Mouse (Mus musculus) left cerebral cortex, adult 2 months (tissue): ENCODE results near the gene Msi1. TPM values are rescaled to one million over a fixed set of nuclear protein-coding genes. Genes with fewer than 3 reads are reported as not detected.
A peak's percentile ranks its signal among the peaks of the same experiment; 100 is the strongest.

Experiments used
- DNase-seq, 2 experiments: peaks; one replicate each; pipeline ENCODE4 v3.0.0; 2021 to 2022; ENCODE audit warnings: low spot score in 2 of 2, mixed read lengths in 1 of 2; ENCODE audit errors: extremely low spot score in 1 of 2
- H3K27ac ChIP-seq: fragments of 200-600 bp; 2 replicates; pipeline ENCODE4 v1.8.1; 2022
- H3K4me3 ChIP-seq: fragments of 200-600 bp; 2 replicates; pipeline ENCODE4 v1.8.1; 2022
- CTCF ChIP-seq: fragments of 200-600 bp; IDR thresholded peaks from 2 replicates; pipeline ENCODE4 v1.8.1; 2022; ENCODE audit warnings: antibody characterized with exemption, mild to moderate bottlenecking, moderate library complexity
- intact Hi-C: fragments of 180-260 bp; cut with DNase I; formaldehyde crosslinking; loops from one replicate; pipeline ENCODE4 v1.15.1; 2025
- total RNA-seq, 2 experiments: library from RNA; stranded (reverse); gene quantifications; 2 replicates each; pipeline ENCODE4 v1.2.3; 2021

Gene Msi1
- total RNA-seq, 2 experiments from 2014 or later, result 46.1 to 51.8 TPM

DNA sequence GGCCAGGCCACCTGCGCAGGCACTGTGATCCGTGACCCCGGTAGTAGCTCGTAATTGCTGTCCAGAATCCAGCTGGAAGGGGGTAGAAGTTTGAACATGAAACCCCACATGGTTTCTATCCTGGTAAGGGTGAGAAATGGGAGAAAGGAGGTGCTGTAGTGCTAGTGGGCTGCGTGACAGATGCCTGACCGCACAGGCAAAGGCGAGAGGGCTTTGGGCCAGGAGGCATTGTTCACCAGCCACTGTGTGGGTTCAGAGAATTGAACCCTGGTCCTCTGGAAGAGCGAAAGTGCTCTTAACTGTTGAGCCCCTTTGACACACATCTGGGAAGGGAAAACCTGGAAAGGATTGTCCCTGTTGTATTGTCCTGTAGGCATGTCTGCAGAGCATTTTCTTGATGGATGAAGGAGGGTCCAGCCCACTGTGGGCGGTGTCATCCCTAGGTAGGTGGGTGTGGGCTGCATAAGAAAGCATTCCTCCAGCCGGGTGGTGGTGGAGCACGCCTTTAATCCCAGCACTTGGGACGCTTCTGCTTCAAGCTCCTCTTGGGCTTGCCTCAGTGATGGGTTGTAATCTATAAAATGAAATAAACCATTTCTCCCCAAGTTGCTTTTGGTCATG, 46.8 kb downstream of the Msi1 start:
- Histone ChIP-seq H3K27ac (no peak overlapping the region), H3K4me3 (no peak overlapping the region; the same call in 1 of the 2 replicates)
- DNase-seq, result no peak
- TF ChIP-seq CTCF, result no peak
- intact Hi-C loops, result no loop called here

DNA sequence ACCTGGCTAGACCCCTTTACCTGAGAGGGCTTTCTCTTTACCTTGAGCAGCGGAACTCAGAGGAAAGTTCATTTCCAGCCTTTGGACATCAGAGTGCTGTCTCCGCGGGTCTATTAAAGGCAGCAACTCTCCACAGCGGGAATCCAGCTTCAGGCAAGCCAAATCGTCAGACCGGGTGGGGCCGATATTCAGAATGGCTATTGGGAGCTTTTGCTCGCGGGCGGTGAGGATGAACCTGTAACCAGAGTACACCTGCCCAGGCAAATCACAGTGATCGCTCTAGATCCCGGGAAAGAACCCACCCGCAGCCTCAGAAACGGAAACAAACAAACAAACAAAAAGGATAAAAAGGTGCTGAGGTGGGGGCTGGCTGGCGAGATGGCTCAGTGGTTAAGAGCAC, 50.2 kb downstream of the Msi1 start:
- intact Hi-C loops, result no loop called here

DNA sequence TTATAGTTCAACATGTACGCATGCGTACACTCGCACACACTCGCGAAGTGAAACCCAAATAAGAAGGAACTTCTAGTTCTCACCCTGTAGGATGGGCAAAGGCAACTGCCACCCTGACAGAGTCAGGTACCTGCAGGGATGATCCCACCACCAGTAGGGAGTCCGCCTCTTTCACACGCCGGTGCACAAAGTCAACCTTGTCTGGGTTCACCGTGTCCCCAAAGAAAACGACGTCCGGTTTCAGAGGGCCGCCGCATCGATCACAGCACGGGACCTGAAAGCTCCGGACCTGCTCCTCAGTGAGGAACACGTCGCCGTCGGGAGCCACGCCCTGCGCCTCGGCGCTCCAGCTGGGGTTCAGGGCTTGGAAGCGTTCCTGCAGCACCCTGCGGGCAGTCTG, 50.7 kb downstream of the Msi1 start:
- intact Hi-C loops, result no loop called here
- no peak for TF ChIP-seq CTCF
- no peak for DNase-seq

More for the DNA sequence above, 50.2 kb downstream of the Msi1 start:
- Histone ChIP-seq H3K27ac (no peak overlapping the region), H3K4me3 (no peak overlapping the region)
- DNase-seq, result no peak
- TF ChIP-seq CTCF, result no peak

DNA sequence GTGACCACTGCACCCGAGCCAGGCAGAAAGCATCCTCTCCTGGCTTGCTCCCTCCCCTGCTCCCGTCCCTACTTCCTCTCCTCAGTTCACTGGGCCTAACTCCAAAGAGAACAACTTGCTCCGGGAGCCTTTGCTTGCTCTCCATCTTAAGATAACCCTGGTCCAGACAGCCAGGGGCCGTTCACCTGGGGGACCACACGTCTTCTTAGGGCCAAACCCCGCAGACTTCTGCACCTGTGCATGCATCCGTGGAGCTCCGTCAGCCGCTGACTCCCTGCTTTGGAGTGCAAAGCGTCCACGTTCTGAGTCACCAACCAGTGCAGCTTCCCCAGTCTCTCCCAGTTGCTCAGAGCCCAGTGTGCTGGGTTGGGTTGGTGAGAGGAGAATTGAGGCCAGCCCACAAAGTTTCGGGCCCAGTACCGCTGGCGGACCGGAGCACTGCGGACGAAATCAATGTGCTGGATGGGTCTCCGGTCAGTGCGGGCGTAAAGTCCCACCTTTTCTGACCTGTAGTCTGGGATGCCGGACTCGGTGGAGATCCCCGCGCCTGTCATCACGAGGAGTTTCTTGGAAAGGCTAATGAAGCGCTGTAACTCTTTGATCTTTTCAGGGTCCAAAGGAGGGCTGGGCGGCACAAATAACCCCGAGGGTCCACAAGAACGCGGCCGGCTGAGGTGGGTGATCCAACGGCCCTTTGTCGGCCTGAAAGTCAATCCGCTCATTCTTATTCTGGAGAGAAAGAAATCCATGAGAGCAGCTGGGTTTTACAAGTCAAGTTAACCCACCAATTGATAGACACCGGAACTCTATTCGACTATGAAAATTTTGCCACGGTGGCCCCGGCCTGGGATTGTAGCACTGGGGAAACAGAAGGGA, 53.2 kb downstream of the Msi1 start:
- no peak for DNase-seq
- no peak for TF ChIP-seq CTCF
- Histone ChIP-seq H3K4me3 (no peak overlapping the region), H3K27ac (no peak overlapping the region)
- intact Hi-C loops, result no loop called here

More for the DNA sequence above, 50.7 kb downstream of the Msi1 start:
- H3K4me3 ChIP-seq, result peak overlapping the region; percentile 7; the same call in 1 of the 2 replicates
- H3K27ac ChIP-seq, result no peak overlapping the region

DNA sequence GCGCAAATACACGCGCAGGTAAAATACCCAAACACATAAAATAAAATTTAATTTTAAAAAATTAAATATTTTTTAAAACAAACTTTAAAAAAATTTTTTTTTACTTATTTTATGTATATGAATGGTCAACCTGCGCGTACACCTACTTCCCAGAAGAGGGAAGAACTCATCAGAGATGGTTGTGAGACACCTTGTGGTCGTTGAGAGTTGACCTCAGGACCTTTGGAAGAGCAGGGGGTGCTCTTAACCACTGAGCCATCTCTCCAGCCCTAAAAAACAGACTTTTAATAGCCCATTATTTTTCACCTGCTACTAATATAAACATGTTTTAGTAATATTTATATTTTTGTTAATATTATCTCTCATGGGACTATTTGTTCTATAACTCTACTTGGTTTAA, 54.0 kb downstream of the Msi1 start:
- peak; percentile 23 for TF ChIP-seq CTCF
- intact Hi-C loops, result no loop called here
- Histone ChIP-seq H3K27ac (no peak overlapping the region), H3K4me3 (peak overlapping the region; percentile 56)
- no peak for DNase-seq

DNA sequence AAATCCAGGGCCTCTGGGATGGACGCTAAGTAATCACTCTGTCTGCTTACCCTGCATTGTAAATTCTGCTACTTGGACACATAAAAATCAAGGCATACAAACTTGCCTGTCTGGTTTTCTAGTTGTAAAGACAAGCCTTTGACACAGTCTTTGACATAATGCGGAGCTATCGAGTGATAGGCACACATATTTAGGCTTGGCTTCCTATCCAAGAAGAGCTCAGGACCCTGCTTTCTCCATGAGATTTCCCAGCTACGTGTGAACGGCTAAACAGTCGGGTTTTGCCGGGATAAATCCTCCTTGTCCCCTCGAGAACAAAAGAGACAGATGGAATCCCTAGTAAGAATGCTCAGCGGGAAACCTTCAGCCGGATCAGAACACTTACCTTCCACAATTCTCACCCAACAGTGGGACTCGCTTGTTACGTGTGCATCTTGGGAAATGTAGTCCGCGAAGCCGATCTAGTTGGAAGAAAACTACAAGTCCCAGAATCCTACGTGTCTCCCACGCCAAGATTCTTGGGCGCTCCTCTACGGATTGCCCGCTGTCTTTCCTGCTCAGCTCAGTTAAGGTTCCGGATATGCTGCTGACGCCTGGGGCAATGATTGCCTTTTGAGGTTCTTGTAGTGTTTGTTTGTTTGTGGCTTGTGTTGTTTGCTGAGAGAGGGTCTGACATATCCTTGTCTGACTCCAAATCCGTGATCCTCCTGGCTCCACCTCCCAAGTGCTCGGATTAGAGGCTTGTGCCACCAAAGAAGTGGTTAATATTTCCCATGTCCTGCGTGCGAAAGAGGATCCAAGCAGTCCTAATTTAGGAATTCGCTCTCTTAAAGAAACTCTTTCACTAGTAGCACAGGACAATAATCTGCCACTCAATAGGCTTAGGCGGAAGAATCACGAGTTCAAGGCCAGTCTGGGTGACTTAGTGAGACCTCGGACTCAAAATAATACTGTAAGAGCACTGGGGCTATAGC, 54.8 kb downstream of the Msi1 start, which contains the start of gene Sirt4:
Gene Sirt4 (minus strand): TSS at position 779 of the 974 bp plus-strand sequence.
- H3K27ac ChIP-seq, result peak within 1 kb of the TSS; percentile 94

DNA sequence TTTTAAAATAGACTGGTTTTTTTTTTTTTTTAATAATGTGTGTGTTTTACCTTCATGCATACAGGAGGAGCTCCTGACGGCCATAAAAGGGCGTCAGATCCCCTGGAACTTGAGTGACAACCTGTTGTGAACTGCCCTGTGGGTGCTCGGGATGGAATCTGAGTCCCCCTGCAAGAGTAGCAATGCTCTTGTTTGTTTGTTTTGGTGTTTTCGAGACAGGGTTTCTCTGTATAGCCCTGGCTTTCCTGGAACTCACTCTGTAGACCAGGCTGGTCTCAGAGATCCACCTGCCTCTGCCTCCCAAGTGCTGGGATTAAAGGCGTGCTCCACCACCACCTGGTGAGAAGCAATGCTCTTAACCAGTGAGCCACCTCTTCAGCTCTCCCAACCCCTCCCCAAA, 55.6 kb downstream of the Msi1 start:
- intact Hi-C loops, result no loop called here
- DNase-seq, result no peak
- TF ChIP-seq CTCF, result no peak
- peak overlapping the region; percentile 56 for H3K4me3 ChIP-seq
- no peak overlapping the region; the same call in 1 of the 2 replicates for H3K27ac ChIP-seq

More for the DNA sequence above, 54.8 kb downstream of the Msi1 start, which contains the start of gene Sirt4:
- intact Hi-C loops, result no loop called here
- no peak for TF ChIP-seq CTCF
- peak; percentile 74 to 83 for DNase-seq
- H3K4me3 ChIP-seq, result peak within 1 kb of the TSS; percentile 56

DNA sequence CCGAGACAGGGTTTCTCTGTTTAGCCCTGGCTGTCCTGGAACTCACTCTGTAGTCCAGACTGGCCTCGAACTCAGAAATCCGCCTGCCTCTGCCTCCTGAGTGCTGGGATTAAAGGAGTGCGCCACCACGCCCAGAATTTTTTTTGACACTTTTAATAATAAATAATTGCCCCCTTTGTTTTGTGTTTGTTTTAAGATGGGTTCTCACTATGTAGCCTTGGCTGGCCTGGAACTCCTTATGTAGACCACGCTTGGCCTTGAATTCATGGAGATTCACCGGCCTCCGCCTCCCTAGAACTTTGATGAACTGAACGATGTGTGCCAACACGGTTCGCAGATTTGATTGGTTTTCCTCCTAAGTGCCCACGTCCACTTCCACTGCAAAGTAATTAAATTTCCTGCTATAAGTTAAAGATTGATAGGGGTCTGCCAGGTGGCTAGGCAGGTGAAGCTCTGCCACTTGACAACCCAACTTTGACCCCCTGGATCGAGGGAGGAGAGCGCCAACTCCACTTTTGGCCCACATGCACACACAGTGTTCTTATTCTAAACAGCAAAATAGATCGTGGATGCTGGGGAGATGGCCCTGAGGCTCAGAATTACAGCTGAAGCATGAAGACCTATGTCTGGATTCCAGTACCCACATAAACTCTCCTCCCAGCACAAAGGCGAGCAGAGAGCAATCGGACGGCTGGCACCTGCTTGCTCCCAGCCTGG, 56.2 kb downstream of the Msi1 start:
- Histone ChIP-seq H3K4me3 (no peak overlapping the region), H3K27ac (no peak overlapping the region)
- TF ChIP-seq CTCF, result no peak
- intact Hi-C loops, result no loop called here
- no peak for DNase-seq

DNA sequence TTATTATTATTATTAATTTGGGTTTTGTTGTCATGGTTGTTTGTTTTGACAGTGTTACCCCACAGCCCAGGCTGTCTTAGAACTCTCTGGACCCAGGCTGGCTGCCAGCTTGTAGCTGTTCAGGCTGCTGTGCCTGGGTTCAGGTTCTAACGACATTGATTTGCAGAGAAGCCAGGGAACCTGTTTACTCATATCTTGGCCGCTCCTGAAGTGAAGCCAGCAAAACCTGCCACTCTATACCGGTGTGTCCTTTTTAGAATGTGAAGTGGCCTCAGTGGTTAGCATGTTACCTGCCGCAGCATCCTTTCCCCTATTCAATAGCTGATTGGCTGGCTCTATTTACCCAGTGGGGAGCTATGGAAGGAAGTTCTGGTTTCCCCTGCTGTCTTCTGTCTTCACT, 57.3 kb downstream of the Msi1 start:
- Histone ChIP-seq H3K4me3 (no peak overlapping the region), H3K27ac (no peak overlapping the region)
- no peak for TF ChIP-seq CTCF
- intact Hi-C loops, result no loop called here
- DNase-seq, result no peak

DNA sequence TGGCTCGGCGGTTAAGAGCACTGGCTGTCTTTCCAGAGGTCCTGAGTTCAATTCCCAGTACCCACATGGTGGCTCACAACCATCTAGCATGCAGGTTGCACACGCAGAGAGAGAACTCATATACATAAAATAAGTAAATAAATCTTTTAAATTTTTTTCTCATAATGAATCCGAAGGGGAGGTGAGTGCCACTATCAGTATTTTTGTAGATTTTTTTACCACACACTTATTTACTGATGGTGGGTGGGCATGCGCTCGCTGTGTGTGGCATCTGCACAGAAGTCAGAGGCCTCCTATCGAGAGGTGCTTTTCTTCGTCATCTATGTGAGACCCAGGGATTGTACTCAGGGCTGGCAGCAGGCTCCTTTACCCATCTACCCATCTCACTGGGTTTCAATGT, 58.0 kb downstream of the Msi1 start:
- Histone ChIP-seq H3K4me3 (no peak overlapping the region), H3K27ac (no peak overlapping the region)
- intact Hi-C loops, result no loop called here
- no peak for DNase-seq
- no peak for TF ChIP-seq CTCF
